Mouse (Mus musculus) T-helper 1 cell (primary cell): ENCODE measurements around the gene Il21.

Experiments
- in situ Hi-C: fragments of 300-600 bp; cut with MboI, MseI; formaldehyde crosslinking; loops from one replicate; pipeline ENCODE4 v1.15.1; 2025; ENCODE audit warnings: high pct_unique_total_duplicates

Il21 gene

DNA sequence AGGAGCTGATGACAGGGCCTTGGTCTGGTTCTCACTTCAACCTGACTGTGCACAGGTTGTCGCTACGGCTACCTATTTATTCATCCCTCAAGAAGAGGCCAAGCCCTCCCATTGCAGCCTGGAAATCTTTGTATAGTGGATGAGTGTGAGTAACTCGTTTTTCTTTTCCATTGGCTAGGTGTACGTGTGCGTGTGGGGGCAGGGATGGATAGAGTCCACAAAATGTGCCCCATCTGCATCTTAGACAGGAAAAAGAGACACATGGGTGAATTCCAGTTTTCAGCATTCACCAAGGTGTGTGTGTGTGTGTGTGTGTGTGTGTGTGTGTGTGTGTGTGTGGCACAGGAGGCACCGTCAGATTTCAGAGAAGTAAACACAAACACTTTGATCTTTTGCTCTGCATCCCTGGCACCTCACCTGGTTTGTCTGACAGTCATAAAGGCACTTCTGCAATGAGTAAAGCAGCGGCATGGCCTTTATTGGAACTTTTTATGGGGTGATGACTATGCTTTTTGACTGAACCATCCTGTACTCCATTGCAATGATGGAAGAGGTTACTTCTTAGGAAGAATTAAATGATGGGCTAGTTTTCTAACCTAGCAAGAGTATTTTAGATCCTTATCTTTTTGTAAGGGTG lies at the start of gene Il21:
Gene Il21, minus strand, starts transcription at position 51 of the 637 bp plus-strand sequence.
- in situ Hi-C loops = loop anchor here (5.0 kb wide), 1 partner anchor 80 kb away; the partner anchor contains the start of genes Bbs12 and Cetn4

DNA sequence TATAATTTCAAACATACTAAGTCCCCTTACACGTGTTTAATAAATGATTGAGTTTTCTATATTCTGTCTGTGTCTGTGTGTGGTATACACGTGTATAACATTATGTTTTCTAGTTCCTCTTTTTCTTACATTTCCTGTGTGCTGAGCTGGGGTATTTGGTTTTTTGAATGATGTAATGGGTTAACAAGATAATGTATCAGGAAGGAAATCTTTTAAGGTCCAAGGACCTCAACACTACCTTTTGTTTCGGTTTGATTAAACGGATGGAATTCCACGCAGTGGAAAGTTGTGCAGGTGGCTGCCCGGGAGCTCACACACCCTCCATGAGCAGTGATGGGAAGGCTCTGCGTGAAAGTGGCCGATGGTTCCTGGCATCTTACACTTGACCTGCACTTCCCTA lies 48.4 kb upstream of the Il21 start:
- in situ Hi-C loops = loop anchor here (25.0 kb wide), 1 partner anchor 381 kb away; no protein-coding TSS in a partner anchor

DNA sequence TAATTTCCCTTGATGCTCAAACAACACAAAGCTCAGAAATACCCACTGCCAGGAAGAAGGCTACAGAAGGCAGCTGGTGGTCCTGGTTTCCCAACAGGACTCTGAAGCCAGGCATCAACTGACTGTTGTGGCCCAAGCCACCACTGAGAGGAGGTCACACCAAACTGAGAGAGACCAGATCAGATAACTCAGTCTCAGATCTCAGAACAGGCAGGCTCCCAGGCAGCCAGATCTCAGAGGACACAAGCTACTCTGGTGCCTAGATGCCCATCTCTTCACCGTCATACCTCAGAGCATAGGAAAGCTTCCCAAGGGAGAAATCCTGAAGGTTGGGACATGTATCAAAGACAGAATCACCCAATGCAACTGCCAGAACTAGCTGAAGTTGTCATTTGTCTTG lies 47.8 kb upstream of the Il21 start:
- in situ Hi-C loops = loop anchor here (25.0 kb wide), 1 partner anchor 382 kb away; no protein-coding TSS in a partner anchor

DNA sequence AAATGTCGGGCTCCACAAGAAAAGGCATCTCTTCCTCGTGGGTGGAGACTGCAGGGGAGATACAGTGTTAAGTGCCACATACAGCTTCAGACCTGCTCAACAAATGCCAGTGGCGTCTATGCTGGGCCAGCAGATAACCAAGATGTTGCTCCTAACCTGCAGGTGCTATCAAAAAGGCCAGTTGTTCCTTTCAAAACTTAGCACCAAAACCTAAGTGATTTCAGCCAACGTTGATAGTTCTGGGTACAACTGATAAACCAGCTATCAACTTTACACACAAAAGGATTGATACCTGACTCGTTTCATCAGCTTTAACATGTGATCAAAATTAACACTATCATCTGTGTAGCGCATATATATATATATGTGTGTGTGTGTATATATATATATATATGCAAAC lies 42.2 kb upstream of the Il21 start:
- in situ Hi-C loops = loop anchor here (10.0 to 25.0 kb wide), 3 partner anchors 50 to 388 kb away; partner anchors contain the start of gene Il2

DNA sequence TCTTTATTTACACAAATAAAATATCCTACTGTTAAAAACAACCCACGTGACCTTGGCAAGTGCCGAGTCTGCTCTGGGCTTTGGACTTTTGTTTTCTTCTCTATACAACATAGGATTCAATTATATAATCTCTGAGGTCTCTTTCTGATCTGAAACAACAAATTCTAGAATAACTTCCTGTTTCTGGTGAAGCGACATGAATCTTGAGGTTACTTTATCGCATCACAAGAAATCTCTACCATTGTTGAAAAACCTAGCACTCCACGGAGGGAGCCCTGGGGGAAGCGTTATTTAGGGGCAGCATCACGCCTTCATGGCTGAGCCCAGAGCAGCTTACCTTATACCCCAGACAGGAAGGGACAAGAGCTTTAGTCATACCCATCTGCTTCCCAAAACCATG lies 40.7 kb upstream of the Il21 start:
- in situ Hi-C loops = loop anchor here (10.0 kb wide), 2 partner anchors 48 to 148 kb away; partner anchors contain the start of gene Il2

DNA sequence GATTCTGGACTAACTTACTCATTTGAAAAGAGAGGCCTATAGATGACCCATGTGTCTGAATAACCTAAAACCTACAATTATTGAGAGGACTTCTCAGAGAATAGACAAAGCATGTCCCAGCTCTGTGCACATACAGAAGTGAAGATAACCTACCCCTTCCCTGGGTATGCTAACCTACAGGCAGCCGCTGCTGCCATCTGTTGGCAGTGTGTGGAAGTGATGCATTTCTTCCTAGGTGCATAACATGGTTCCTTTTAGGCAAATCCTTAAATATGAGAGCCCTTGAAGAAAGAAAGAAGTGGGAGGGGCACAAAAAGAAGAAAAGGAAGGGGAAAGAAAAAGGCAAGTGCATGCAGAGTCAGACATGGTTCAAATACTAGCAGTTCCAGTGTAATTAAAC lies 38.8 kb upstream of the Il21 start:
- in situ Hi-C loops = loop anchor here (10.0 kb wide), 2 partner anchors 46 to 146 kb away; partner anchors contain the start of gene Il2

DNA sequence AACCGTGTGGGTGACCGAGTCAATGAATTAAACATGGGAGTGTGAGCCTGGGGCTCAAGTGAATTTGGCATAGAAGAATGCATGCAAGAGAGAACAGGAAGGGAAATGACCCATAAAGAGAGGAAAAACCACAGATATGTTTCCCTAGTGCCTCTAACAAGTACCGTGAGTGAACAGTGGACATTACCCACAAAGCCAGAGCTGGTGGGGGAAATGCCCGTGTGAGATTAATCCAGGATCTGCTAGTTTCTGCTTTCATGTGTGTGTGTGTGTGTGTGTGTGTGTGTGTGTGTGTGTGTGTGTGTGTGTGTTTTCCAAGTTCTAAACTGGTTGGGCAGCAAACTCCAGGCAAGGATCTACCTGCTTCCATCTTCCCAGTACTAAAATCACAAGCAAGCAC lies 37.5 kb upstream of the Il21 start:
- in situ Hi-C loops = loop anchor here (10.0 kb wide), 2 partner anchors 45 to 145 kb away; partner anchors contain the start of gene Il2

DNA sequence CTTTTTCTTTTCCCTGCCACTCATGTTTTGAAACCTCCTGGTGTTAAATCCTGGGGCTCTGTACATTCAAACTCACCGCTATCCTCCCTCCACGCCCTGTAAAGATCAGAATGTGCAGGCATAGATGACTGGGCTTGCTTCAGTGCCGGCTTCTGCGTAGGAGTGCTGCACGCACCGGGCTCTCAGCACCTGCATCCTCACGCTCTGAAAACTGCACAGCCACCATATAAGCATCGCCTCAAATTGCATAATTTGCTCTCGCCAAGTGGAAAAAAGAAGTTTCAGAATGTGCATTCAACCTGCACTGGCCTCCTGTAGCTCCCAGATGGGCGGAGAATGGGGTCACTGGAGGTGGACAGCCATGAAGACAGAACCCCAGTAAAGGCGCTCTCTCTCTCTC lies 35.9 kb upstream of the Il21 start:
- in situ Hi-C loops = no loop called here

DNA sequence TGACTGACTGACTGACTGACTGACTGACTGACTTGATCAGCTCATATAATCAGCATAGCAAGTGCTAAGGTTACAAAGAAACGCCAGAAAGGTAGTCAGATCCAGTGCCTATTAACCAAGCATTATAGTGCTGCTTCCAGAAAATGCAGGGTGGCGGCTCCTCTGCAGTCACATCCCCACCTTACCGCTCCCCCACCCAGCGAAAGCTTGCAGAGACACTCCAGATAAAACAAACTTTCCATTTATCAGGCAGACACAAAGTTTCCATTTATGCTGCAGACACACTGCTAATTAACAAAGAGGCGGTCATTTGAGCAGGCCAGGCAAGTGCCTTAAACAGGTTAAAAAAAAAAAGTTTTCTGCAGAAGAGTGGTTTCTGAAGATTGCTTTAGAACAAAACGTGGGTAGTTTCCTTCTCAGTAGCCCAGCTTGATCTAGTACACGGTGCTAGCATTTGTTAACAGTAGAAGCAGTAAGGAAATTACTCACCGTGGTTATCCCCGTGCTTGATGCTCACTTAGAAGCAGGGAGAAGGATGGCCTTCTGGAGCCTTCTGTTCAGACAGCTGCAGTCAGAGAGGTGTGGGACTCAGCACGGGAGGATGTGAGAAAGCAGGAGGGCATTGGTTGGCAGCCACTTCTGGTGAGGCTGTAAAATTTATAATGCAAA lies 27.0 kb upstream of the Il21 start:
- in situ Hi-C loops = no loop called here

DNA sequence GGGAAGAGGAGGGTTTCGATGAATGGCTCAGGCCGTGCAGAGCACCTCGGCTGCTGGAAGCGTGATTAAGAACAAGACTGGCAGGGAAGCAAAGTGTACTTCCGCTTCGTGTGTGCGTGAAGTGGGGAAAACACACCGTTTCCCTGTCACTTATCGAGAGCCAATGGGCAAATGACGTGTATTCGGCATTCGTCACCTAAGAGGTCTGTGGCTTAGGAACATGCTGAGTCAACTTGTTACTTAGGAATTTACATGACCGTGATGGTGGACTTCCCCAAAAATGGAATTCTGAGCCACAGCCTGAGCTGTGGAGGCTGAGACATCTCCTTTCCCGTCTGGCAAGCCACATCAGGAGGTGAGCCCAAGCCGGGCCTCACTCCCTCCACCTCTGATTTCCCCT lies 25.3 kb upstream of the Il21 start:
- in situ Hi-C loops = no loop called here

DNA sequence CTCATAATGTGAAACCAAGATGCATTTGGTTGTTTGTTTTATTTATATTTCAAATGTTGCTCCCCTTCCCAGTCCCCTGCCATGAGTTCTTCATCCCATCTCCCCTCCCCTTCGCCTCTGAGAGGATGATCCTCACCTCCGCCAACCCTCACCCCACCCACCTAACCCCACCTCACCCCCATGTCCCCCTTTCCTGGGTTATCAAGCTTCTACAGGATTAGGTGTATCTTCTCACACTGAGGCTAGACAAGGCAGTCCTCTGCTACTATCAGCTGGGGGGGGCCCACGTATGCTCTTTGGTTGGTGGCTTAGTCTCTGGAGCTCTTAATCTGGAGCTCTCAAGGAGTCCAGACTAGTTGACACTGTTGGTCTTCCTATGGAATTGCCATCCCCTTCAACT lies 18.5 kb upstream of the Il21 start:
- in situ Hi-C loops = no loop called here

DNA sequence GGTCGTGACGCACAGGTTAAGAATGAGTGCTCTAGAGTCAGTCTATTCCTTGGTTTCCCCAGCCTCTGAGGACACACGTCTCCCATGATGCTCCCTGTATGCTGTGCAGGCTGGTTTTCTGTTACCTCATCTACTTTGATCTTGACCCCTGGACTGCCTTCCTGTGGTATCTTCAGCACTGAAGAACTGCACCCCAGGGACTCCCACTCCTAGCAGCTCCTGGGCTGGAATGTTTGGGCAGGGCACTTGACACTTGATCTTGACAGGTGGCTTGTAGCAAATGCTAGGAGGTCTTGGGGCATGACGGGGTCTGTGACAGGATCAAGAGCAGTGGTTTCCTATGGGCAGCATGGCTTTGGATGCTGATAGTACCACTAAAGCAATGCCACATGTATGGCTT lies 2.6 kb upstream of the Il21 start:
- in situ Hi-C loops = no loop called here

DNA sequence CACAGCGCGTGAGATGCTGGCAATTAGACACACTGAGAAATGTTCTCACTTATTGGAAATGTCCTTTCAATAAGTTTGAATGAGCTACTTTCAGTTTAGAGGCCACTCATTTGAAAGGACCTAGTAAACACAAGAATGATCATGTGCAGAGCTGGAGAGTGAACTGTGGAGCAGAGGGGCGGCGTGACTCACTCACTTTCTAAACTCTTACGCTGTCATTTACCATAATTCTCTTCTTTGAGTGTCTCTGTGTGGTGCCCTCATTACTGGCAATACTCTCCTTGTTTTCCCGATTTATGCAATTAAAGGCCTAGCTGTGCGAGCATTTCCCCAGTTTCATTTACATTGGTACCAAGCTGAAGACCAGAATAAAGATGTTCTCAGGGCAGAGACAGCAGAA lies 1.3 kb downstream of the Il21 start:
- in situ Hi-C loops = loop anchor here (5.0 kb wide), 1 partner anchor 81 kb away; the partner anchor contains the start of genes Bbs12 and Cetn4

DNA sequence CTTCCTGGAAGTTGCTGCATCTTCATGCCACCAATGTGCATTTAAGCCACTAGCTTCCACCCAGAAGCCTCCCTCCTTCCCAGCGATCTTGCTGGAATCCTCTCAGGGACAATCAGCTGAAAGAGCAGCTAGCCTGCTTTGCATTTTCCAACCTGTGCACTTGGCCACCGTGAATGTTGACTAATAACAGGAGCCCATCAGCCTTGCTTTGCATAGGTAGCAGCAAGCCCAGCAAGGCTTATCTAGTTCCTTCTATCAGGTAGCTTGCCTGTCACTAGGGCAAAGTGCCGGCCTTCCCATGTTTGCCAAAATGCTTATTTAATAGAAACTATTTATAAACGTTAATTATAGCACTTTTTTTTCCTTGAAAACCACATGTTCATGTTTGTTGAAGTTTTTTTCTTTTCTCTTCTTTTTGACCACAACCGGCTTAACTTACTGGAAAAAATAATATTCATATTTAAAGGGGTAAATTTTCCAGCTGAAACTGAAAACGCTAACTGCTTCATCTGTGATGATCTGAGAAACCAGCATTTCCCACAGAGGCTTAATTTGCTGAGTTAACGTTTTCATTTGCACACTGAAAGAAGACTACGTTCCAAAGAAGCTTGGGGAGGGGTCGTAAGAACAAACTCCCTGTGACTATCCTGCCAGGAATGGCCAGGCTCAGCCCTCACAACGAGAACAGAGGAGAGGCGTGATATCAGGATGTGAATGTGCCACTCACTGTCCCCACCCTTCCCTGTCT lies 3.2 kb downstream of the Il21 start:
- in situ Hi-C loops = loop anchor here (10.0 kb wide), 1 partner anchor 46 kb away; no protein-coding TSS in a partner anchor

DNA sequence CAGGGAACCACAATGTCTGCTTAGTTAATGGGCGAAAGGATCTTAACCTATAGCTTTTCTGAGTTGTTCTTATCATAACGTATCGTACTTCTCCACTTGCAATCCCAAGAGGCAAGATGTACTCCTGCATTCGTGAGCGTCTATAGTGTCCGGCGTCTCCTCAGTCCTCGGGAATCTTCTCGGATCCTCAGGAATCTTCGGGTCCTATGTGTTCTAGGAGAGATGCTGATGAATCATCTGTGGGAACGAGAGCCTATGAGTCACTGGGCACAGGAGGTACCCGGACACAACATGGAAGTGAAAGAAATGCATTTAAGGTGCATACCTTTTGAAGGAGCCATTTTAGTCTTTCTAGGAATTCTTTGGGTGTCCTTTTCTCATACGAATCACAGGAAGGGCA lies 7.3 kb downstream of the Il21 start:
- in situ Hi-C loops = loop anchor here (10.0 kb wide), 1 partner anchor 50 kb away; no protein-coding TSS in a partner anchor

DNA sequence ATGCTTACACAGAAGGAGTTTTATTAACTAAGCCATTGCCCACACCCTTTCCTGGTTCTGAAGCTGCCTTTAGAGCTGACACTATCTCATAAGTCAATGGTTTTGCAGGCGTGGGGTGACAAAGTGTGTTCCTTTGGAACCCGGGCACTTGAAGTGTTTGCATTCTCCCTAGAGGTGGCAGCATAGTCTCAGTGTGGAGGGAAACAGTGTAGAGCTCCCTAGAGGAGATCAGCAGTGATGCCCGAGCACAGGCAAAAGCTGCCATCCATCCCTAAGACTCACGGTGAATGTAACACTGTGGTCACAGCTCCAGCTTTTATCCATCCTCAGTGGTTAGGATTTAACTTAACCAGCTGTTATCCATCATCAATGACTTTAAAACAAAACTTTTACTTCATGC lies 13.4 kb downstream of the Il21 start:
- in situ Hi-C loops = no loop called here

DNA sequence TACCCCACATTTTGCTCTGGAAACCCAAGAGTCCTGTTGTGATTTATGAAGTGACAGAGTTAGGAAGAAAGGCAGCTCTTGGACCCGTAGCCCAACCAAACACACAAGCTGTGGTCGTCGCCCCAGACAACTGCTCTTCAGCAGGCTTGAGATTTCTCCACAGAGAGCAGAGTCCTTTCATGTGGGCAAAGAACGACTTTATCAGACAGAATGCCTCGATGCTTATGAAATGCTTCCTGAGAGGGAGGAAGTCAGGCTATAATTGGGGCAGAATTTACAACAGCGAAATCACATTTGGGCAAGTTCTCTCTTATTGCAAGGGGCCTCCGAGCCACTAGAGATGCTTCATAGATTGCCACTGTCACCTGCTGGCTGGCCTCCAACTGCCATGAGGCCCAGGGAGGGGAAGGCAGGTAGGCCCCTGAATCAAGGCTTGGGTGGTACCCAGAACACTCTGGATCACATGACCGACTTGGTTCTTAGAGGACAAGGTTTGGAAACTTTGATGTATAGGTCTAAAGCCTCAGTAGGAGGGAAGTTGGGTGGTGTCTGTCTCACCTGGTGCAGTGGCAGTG lies 27.1 kb downstream of the Il21 start:
- in situ Hi-C loops = loop anchor here (10.0 kb wide), 1 partner anchor 561 kb away; no protein-coding TSS in a partner anchor

DNA sequence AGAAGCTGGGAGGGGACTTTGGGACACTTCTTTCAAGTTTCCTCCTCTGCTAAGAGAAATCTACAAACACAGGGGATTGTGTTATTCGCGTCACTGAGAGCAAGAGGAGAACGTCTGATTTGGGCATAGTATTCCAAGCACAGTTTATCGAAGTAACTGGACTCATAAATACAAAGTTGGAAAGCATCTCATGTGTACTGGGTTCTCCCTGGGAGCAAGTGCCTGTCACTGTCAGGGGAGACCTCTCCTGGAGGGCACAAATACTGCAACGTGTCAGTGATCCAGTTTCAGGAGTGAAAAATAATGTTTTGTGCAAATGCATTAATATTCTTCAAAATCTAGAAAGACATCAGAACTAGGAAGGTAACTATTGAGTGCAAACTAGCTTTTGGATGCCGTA lies 27.9 kb downstream of the Il21 start:
- in situ Hi-C loops = loop anchor here (5.0 to 10.0 kb wide), 3 partner anchors 47 to 560 kb away; no protein-coding TSS in a partner anchor

DNA sequence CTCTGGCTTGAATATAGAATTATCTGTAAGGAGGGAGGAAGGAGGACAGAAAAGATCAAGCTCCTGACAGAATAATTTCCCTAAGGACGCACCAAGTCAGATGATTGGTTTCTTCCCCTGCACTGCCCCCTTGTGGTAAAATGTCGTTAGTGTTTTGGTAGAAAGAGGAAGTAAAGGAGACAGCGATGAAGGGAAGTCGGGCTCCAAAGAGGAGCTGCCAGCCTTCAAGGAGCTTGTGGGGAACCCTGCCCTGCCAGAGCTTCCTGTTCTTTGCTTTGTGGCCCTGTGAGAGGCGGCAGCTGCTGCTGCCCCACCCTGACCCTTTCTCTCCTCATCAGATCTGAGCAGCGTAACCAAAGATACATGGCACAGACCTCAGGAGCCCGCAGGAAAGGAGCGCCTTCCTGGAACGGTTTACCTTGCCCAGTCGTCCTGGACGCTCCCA lies 28.4 kb downstream of the Il21 start:
- in situ Hi-C loops = loop anchor here (5.0 to 10.0 kb wide), 3 partner anchors 47 to 559 kb away; no protein-coding TSS in a partner anchor

DNA sequence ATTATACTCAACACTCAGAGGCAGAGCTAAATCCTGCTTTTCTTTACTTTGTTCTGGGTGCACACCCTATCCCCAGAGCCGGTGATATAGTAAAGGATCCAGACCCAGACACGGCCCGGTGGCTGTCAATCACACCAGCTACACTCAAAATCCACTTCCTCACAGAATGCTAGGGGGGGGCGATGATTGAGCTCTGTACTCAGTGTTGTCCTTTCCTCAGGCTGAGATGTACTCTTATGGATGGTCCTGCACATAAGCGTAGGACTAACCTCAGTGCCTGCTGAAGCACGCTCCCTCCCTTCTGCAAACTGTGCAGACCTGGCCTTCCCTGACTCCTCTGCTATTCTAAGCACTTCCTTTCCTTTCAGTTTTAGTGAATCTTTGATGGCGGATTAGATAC lies 29.6 kb downstream of the Il21 start:
- in situ Hi-C loops = loop anchor here (5.0 to 10.0 kb wide), 3 partner anchors 46 to 558 kb away; no protein-coding TSS in a partner anchor
